Mouse (Mus musculus): ENCODE measurements at regions not wholly inside any gene's neighbourhood (a gene's known extent, or its start where the extent isn't known, plus 50 kb on each side); places are given as distances from the start of the nearest gene placed in this dataset.

- TF ChIP-seq GATA1 (IDR thresholded peaks at IDR 0.05; ENCODE audit: borderline replicate concordance, low read length), result no peak
- TF ChIP-seq FLI1 (IDR thresholded peaks at IDR 0.05; ENCODE audit: low read length), result no peak
These were observed 78.1 kb downstream of the Foxa2 start for GRCm38 (mm10) chr2:147968671-147969070.
